Mouse (Mus musculus) embryonic facial prominence, embryonic 14.5 days (tissue): ENCODE results near the gene Olfr157. TPM values are rescaled to one million over a fixed set of nuclear protein-coding genes. Genes with fewer than 3 reads are reported as not detected.
"Not testable (repeated sequence)": the region's sequence is repeated elsewhere in the genome, so short reads cannot be mapped to it uniquely, and the experiment has no call there.

ENCODE experiments used
- ATAC-seq: fragments of 200-750 bp; cut with Nextera tagmentation; 2 replicates; pipeline ENCODE4 v1.8.0; 2017; ENCODE audit warnings: low read depth, moderate number of reproducible peaks, moderate TSS enrichment
- DNase-seq: peaks from one replicate; pipeline ENCODE4 v3.0.0-alpha.2; 2015; ENCODE audit warnings: low spot score
- H3K27ac ChIP-seq: fragments of 300-500 bp; sonication (generic); replicated peaks from 2 replicates; pipeline ENCODE4 v1.5.1; 2014; ENCODE audit warnings: low read depth, mild to moderate bottlenecking, low read length, moderate library complexity
- H3K27me3 ChIP-seq: fragments of 300-500 bp; sonication (generic); replicated peaks from 2 replicates; pipeline ENCODE4 v1.6.1; 2014; ENCODE audit warnings: low read length; ENCODE audit not compliant: control insufficient read depth, insufficient read depth
- H3K36me3 ChIP-seq: fragments of 300-500 bp; sonication (generic); 2 replicates; pipeline ENCODE4 v1.6.1; 2014; ENCODE audit warnings: low read length, mixed read lengths; ENCODE audit not compliant: control insufficient read depth, insufficient read depth
- H3K4me1 ChIP-seq: fragments of 300-500 bp; sonication (generic); 2 replicates; pipeline ENCODE4 v1.6.1; 2014; ENCODE audit warnings: antibody characterized with exemption, low read length; ENCODE audit not compliant: control insufficient read depth, insufficient read depth
- H3K4me2 ChIP-seq: fragments of 300-500 bp; sonication (generic); 2 replicates; pipeline ENCODE4 v1.6.1; 2014; ENCODE audit warnings: low read depth, mild to moderate bottlenecking, low read length, moderate library complexity, mixed read lengths
- H3K4me3 ChIP-seq: fragments of 300-500 bp; sonication (generic); 2 replicates; pipeline ENCODE4 v1.5.1; 2014; ENCODE audit warnings: low read depth, mild to moderate bottlenecking, low read length
- H3K9ac ChIP-seq: fragments of 300-500 bp; sonication (generic); 2 replicates; pipeline ENCODE4 v1.6.1; 2014; ENCODE audit warnings: low read depth, mild to moderate bottlenecking, low read length, moderate library complexity, mixed read lengths
- H3K9me3 ChIP-seq: fragments of 300-500 bp; sonication (generic); 2 replicates; pipeline ENCODE4 v1.6.1; 2016; ENCODE audit warnings: low read length; ENCODE audit not compliant: control insufficient read depth
- WGBS: fragments of 180-500 bp; shearing (Covaris S2); extraction: QIAGEN DNeasy Blood & Tissue Kit; methylation state at CpG from one replicate; pipeline ENCODE4 v1.1.7; 2014; 5-methylcytosine and 5-hydroxymethylcytosine counted together
- polyA plus RNA-seq: library from polyadenylated mRNA; unstranded; fragments of >200 nt; fragmentation: Nextera tagmentation; extraction: Ambion mirVana; gene quantifications from 2 replicates; pipeline ENCODE4 v1.2.1, GENCODE M21; 2014

Olfr157 gene
- polyA plus RNA-seq, 1 experiment from 2014 or later = not detected

GRCm38 (mm10) chr4:43832031-43832430 is 8.0 kb downstream of the Olfr157 start:
- Histone ChIP-seq H3K9ac (no peak overlapping the region), H3K4me3 (no peak overlapping the region), H3K4me1 (no peaks in the 10 kb centered on the region), H3K9me3 (no peaks in the 10 kb centered on the region), H3K36me3 (no peaks in the 10 kb centered on the region), H3K27ac (no peak overlapping the region), H3K4me2 (no peak overlapping the region), H3K27me3 (no peaks in the 10 kb centered on the region)
- ATAC-seq (no peak), DNase-seq (no peak)
- 72% methylated on average over 5 of the region's 5 CpGs for WGBS

GRCm38 (mm10) chr4:43828806-43829205 is 11.2 kb downstream of the Olfr157 start:
- H3K9me3 ChIP-seq = no peaks in the 10 kb centered on the region
- WGBS = 90% methylated on average over 4 of the region's 4 CpGs
- no peak overlapping the region for H3K4me2 ChIP-seq
- no peak overlapping the region for H3K27ac ChIP-seq
- H3K4me3 ChIP-seq = no peak overlapping the region
- H3K36me3 ChIP-seq = no peaks in the 10 kb centered on the region
- H3K27me3 ChIP-seq = no peaks in the 10 kb centered on the region
- no peaks in the 10 kb centered on the region for H3K4me1 ChIP-seq
- no peak for ATAC-seq
- H3K9ac ChIP-seq = no peak overlapping the region
- no peak for DNase-seq

GRCm38 (mm10) chr4:43823845-43824337 is 16.1 kb downstream of the Olfr157 start, which contains the start of gene Olfr156:
Olfr156 (minus strand) TSS chr4:43823895.
- Histone ChIP-seq H3K4me2 (no peak within 1 kb of the TSS), H3K9ac (0 out of 2 replicates have a peak within 1 kb of the TSS, but pooled peaks have one; percentile 34), H3K4me3 (no peak within 1 kb of the TSS), H3K27me3 (no peaks in the 10 kb centered on the region), H3K27ac (0 out of 2 replicates have a peak within 1 kb of the TSS, but pooled peaks have one; percentile 11), H3K4me1 (0 out of 2 replicates have a peak, but pooled peaks cover 2% of the 10 kb centered on the region), H3K36me3 (no peaks in the 10 kb centered on the region), H3K9me3 (no peaks in the 10 kb centered on the region)
- WGBS = 7% methylated on average over 7 of the region's 7 CpGs
- ATAC-seq (no peak; the same call in 1 of the 2 replicates), DNase-seq (peak; percentile 81)

GRCm38 (mm10) chr4:43822896-43823550 is 17.0 kb downstream of the Olfr157 start:
- Histone ChIP-seq H3K27me3 (no peaks in the 10 kb centered on the region), H3K9me3 (no peaks in the 10 kb centered on the region), H3K4me1 (0 out of 2 replicates have a peak, but pooled peaks cover 2% of the 10 kb centered on the region), H3K27ac (no peak overlapping the region), H3K4me3 (no peak overlapping the region), H3K36me3 (no peaks in the 10 kb centered on the region), H3K9ac (no peak overlapping the region), H3K4me2 (no peak overlapping the region)
- DNase-seq = no peak
- no peak for ATAC-seq
- 86% methylated on average over 13 of the region's 13 CpGs for WGBS

GRCm38 (mm10) chr4:43798936-43799335 is 41.1 kb downstream of the Olfr157 start:
- DNase-seq = no peak
- Histone ChIP-seq H3K27me3 (no peaks in the 10 kb centered on the region), H3K4me3 (no peak overlapping the region), H3K36me3 (no peaks in the 10 kb centered on the region), H3K9ac (no peak overlapping the region), H3K27ac (no peak overlapping the region), H3K9me3 (peaks cover 7% of the 10 kb centered on the region; the same call in 1 of the 2 replicates), H3K4me1 (no peaks in the 10 kb centered on the region), H3K4me2 (no peak overlapping the region)
- ATAC-seq = no peak
- WGBS = 70% methylated on average over 7 of the region's 7 CpGs

- H3K9me3 ChIP-seq, DNase-seq, ATAC-seq, H3K27me3 ChIP-seq, H3K9ac ChIP-seq, H3K4me3 ChIP-seq, H3K27ac ChIP-seq, H3K4me1 ChIP-seq, H3K4me2 ChIP-seq, H3K36me3 ChIP-seq: not testable (repeated sequence)
- WGBS = 83% methylated on average over 5 of the region's 5 CpGs
Measured at GRCm38 (mm10) chr4:43795844-43796243, 44.2 kb downstream of the Olfr157 start.

- ATAC-seq (no peak), DNase-seq (no peak)
- Histone ChIP-seq H3K27me3 (no peaks in the 10 kb centered on the region), H3K9ac (no peak overlapping the region), H3K4me1 (no peaks in the 10 kb centered on the region), H3K27ac (no peak overlapping the region), H3K9me3 (no peaks in the 10 kb centered on the region), H3K4me2 (no peak overlapping the region), H3K4me3 (no peak overlapping the region), H3K36me3 (no peaks in the 10 kb centered on the region)
- WGBS = 70% methylated on average over 6 of the region's 6 CpGs
Measured at GRCm38 (mm10) chr4:43795296-43795695, 44.7 kb downstream of the Olfr157 start.
